ENCODE assay signal across 28 mouse cellular contexts in genomic region chr14:100415099-100415498, GRCm38 (mm10).
DNase-seq lines count a peak whose midpoint lies in the region; ATAC-seq and TF ChIP-seq lines count a peak whose summit lies in the region.
"Had no signal": no experiment of that assay in that cellular context is flagged by ENCODE, and none has a peak within 500 bp of the region (broad histone marks: within the 10 kb centered on the region; RNA-seq: fewer than 3 reads in every experiment).

No protein-coding gene starts in this region.

- no peak overlapping the region for H3ac ChIP-seq in myocyte (ENCODE audit: control insufficient read depth, insufficient read length)

- TF ChIP-seq POLR2A in myocyte (IDR thresholded peaks at IDR 0.05; ENCODE audit: insufficient read length, low read depth), result no peak

- DNase-seq in 3134 (ENCODE audit: extremely low read depth, insufficient read length, low spot score) (peak; percentile 1), A20 (ENCODE audit: low read depth, low spot score) (peak; percentile 23)
- DNase-seq in lung, postnatal 4 days, result no peak
- DNase-seq in retina, embryonic 14.5 days (ENCODE audit: low spot score), result no peak
- DNase-seq in T-cell, adult 2 months (ENCODE audit: low spot score), result no peak
- DNase-seq: adrenal gland, adult 2 months; adrenal gland, postnatal 14 days; B cell, adult 2 months; cerebellum, adult 11 months; cerebellum, adult 2 months; cerebellum, adult 9-11 months; cerebellum, postnatal 36 days; gastrocnemius, postnatal 25 days; heart, adult 18-20 months; heart, postnatal 10 days; heart, postnatal 36 days had no signal

- peak; percentile 66 for ATAC-seq in common myeloid progenitor, adult 5-6 weeks (replicated peaks; ENCODE audit: low read depth, poor library complexity, severe bottlenecking)
- ATAC-seq: forebrain, embryonic 13.5 days; forebrain, embryonic 16.5 days; hindbrain, postnatal 0 days; inflammation-experienced regulatory T-cells, adult 6 months; intestine, embryonic 16.5 days; Patski had no signal

- H3K36me3 ChIP-seq in myocyte (ENCODE audit: control insufficient read depth, insufficient read depth), result no peaks in the 10 kb centered on the region
- H3K36me3 ChIP-seq: forebrain, embryonic 10.5 days; heart, embryonic 12.5 days; heart, embryonic 15.5 days had no signal

- no peaks in the 10 kb centered on the region for H3K27me3 ChIP-seq in myocyte (ENCODE audit: control insufficient read depth, insufficient read depth, insufficient read length)
- H3K27me3 ChIP-seq: forebrain, embryonic 13.5 days; heart, embryonic 12.5 days; heart, embryonic 15.5 days; Patski had no signal

- H3K4me2 ChIP-seq in myocyte (ENCODE audit: low read depth), result peak overlapping the region; percentile 58
- H3K4me2 ChIP-seq: forebrain, embryonic 13.5 days; heart, embryonic 12.5 days; heart, embryonic 15.5 days; hindbrain, embryonic 14.5 days had no signal

- no peaks in the 10 kb centered on the region for H3K79me2 ChIP-seq in myocyte (ENCODE audit: control insufficient read depth, insufficient read depth)

- H3K4me3 ChIP-seq in myocyte, result no peak overlapping the region
- H3K4me3 ChIP-seq: forebrain, embryonic 10.5 days; forebrain, embryonic 13.5 days; heart, embryonic 12.5 days; heart, embryonic 15.5 days had no signal

TF ChIP-seq in myocyte, 11 proteins besides CTCF, POLR2A, EP300 and RAD21:
- TF ChIP-seq E2F4 (IDR thresholded peaks at IDR 0.05; ENCODE audit: insufficient read depth) (no peak), MYOG (IDR thresholded peaks at IDR 0.05; ENCODE audit: control insufficient read depth in 1 of 3, insufficient read depth in 1 of 3, insufficient read length in 2 of 3, low read depth in 2 of 3) (no peak), CEBPB (IDR thresholded peaks at IDR 0.05; ENCODE audit: insufficient read depth, poor library complexity, severe bottlenecking) (no peak), TCF3 (IDR thresholded peaks at IDR 0.05; ENCODE audit: insufficient read length, low read depth) (no peak)

Comparison
In these comparisons a context has a peak if more than half of its experiments do, and no peak if none do; other contexts are left out.
1. DNase-seq: peak in 3134 (single experiment) and A20 (single experiment); none in lung, postnatal 4 days (0 of 2), retina, embryonic 14.5 days (single experiment) and T-cell, adult 2 months (single experiment).